Mouse (Mus musculus): ENCODE measurements around the gene Vmn1r71.
"Not testable (repeated sequence)": the region's sequence is repeated elsewhere in the genome, so short reads cannot be mapped to it uniquely, and the experiment has no call there.

Vmn1r71 gene

DNA sequence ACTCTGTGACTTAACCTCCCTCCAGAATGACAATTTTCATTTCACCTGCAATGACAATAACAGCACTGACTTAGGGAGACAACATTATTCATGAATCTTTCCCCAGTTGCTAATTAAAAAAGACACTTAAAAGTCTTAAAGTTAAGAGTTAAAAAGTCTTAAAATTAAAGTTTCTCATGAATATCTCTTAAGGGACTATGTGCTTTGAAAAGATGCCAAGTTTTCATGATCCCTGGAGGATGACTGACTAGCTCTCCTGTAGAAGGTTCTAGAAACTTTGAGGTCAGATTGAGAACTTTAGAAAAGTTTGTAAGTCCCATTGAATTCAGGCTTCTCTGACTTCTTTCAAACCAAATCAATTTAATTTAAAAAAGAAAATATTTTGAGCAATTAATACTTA, at the start of gene Vmn1r71:
Gene Vmn1r71, minus strand, starts transcription at position 101 of the 400 bp plus-strand sequence.
- in situ Hi-C loops (cut with MboI, MseI) = no loop called here

GRCm38 (mm10) chr7:10757551-10757950, 3.4 kb upstream of the Vmn1r71 start:
- in situ Hi-C loops (cut with MboI, MseI) = not testable (repeated sequence)
